Mouse (Mus musculus): ENCODE data around the gene Eif3b. TPM values are rescaled to one million over a fixed set of nuclear protein-coding genes. Genes with fewer than 3 reads are reported as not detected.
"Not testable (repeated sequence)": the region's sequence is repeated elsewhere in the genome, so short reads cannot be mapped to it uniquely, and the experiment has no call there.

Gene Eif3b
- total RNA-seq, 2 experiments from 2014 or later: 162 to 184 TPM

- DNase-seq (ENCODE audit: low spot score in 2 of 2): no peak
These were observed 26.4 kb upstream of the Eif3b start for GRCm38 (mm10) chr5:140392701-140393100.

DNA sequence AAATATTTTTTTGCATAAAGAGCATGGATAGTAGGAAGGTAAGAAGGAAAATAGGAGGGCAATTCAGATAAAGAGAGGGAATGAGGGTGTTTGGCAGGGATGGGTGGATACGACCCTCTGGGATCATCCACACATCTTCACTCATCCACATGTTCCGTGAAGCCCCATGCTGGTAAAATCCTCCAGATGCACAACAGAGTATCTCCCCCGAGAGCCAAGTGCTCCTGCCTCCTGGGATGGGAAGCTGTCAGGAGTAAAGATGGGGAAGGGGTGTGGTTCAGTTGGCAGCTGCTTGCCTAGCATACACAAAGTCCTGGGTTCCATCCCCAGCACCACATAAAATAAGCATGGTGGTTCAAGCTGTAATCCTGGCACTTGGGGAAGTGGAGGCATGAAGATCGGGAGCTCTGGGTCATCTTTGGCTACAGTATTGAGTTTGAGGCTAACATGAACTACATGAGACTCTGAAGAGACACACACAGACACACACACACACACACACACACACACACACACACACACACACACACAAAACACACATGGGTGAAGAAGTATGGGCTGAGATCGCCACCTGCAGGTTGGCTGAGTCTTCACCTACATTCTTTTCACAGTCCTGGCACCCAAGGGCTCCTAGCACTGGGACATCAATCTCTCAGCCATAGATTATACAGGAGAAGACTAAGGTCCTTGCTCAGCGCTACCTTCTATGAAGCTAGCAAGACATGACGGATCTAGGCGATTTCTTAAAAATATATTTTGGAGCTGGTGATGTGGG is 22.8 kb upstream of the Eif3b start:
- DNase-seq (ENCODE audit: low spot score in 2 of 2): peak; percentile 41 to 42

DNA sequence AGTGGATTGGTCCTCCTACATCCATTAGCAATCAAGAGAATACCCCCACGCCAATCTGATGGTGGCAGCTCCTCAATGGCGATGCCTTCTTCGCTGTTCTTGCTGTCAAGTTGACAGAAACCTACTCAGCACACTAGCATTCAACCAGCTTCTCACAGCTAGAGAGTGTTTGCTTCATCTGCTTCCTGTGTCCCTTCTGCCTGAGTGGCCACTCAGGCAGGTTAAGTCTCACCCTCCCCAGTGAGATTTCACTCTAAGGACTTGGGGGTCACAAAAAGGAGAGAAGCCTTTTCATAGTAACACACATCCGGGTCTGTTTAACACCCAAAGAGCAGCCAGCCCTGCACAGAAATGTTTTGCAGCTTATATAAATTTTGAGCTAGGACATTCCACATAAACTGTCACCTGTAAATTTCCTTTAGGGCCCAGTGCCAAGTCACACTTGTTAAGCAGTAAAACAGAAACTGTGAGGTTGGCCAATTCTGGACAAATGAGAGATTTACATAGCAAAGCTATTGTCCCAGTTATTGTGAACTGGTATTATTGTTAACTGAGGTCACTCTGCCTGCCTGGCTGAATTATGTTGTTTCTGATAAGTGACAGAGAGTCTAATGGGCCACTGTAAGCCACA is 16.4 kb upstream of the Eif3b start:
- no peak for DNase-seq (ENCODE audit: low spot score in 2 of 2)

DNA sequence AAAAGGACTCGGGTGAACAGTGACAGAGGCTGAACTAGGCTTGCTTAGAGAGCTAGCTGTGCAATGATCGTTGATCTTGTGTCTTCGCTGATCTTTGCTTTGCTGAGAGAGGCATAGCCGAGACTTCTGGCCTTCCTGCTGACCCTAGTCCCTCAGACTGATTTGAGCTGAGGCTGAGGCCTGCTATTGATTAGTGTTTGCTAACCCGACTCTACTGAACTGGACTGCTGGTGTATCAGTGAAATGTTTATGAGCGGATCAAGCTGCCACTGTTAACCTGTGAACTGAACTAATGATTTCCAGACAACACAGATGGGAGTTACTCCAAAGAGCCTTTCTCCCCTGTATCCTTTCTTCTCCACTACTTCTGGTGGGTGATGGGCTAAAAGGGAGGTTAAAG is 14.0 kb upstream of the Eif3b start:
- no peak for DNase-seq (ENCODE audit: low spot score in 2 of 2)

- no peak for DNase-seq (ENCODE audit: low spot score in 2 of 2)
These were observed 12.5 kb upstream of the Eif3b start for GRCm38 (mm10) chr5:140406666-140407065.

DNA sequence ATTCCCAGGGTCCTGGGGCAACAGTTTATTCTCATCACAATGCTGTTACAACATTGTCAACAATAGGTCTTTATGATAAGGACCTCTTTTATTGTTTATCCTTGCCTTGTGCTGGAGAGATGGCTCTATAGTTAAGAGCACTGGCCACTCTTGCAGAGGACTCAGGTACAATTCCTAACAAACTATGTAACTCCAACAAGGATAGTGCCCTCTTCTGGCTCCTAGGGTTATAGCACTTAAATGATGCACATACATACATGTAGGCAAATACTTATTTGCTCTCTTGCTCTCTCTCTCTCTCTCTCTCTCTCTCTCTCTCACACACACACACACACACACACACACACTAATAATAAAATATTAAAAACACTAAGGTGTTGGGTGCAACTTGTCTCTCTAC is 10.3 kb upstream of the Eif3b start:
- no peak for DNase-seq (ENCODE audit: low spot score in 2 of 2)

GRCm38 (mm10) chr5:140411339-140411738 is 7.8 kb upstream of the Eif3b start:
- peak; percentile 56 to 67 for DNase-seq (ENCODE audit: low spot score in 2 of 2)

- DNase-seq (ENCODE audit: low spot score in 2 of 2): no peak
These were observed 4.5 kb upstream of the Eif3b start for GRCm38 (mm10) chr5:140414647-140415046.

GRCm38 (mm10) chr5:140418106-140418488 is 1.0 kb upstream of the Eif3b start:
- DNase-seq (ENCODE audit: low spot score in 2 of 2): no peak

GRCm38 (mm10) chr5:140419442-140420080 is 433 bp downstream of the Eif3b start:
- no peak for DNase-seq (ENCODE audit: low spot score in 2 of 2)

DNA sequence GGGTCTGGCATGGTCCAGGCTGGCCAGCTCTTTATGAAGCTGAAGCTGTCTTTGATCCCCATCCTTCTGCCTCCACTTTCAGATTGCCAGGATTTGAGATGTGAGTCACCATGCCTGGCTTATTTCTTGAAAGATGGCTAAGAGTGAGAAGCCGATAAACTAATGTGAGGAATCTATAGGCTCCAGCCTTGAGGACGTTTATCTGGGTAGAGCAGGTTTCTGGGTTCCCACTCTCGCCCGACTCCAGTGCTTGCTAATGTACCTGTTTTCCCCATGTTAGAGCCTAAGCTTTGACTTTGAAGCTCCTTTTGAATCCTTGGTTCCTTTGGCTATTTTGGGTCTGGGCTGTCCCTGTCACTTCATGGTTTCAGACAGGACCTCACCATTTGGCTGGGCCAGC is 1.5 kb downstream of the Eif3b start:
- no peak for DNase-seq (ENCODE audit: low spot score in 2 of 2)

- no peak for DNase-seq (ENCODE audit: low spot score in 2 of 2)
These were observed 6.1 kb downstream of the Eif3b start for GRCm38 (mm10) chr5:140425016-140425783.

- not testable (repeated sequence) for DNase-seq (ENCODE audit: low spot score in 2 of 2)
These were observed 20.0 kb downstream of the Eif3b start for GRCm38 (mm10) chr5:140439117-140439516.

- DNase-seq (ENCODE audit: low spot score in 2 of 2): no peak
These were observed 22.3 kb downstream of the Eif3b start for GRCm38 (mm10) chr5:140441406-140441805.

- no peak for DNase-seq (ENCODE audit: low spot score in 2 of 2)
These were observed 24.9 kb downstream of the Eif3b start for GRCm38 (mm10) chr5:140444012-140444411.

DNA sequence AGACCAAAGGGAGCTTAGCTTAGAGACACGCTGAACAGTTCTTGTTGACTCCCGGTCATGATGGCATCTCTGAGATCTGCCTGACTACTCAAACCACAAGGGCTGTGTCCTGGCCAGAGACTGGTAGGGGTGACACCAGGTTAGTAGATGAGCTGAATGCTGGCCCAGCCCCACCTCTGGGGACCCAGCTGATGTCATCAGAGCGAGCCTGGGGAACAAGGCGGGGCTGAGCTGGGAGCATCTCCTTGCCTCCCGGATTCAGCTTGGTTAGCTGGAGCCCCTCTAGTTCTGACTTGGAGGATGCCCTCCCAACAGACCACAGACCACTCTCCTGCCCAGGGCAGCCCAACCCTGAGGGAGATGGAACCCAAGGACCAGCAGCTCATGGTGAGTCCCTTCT is 26.2 kb downstream of the Eif3b start, which contains the start of gene Gm4869:
Gene Gm4869, plus strand, starts transcription at position 301 of the 400 bp plus-strand sequence.
- DNase-seq (ENCODE audit: low spot score in 2 of 2): no peak

DNA sequence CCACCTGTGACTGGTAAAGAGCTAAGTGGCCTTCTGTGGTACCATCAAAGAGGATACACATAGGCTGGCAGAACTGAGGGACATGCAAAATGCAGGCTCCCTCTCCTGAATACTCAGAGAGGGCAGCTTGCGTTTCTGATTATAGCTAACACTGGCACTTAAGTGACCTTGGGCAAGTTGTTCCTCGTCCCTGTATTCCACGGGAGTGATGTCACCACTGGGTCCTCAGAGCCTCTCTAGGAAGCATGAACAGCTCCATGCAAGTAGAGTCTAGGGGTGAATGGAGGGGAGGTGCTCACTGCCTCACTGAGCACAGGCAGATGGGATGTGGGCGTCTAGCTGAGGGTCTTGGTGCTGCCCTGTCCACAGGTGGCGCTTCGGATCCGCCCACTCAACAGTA is 26.9 kb downstream of the Eif3b start:
- DNase-seq (ENCODE audit: low spot score in 2 of 2): no peak

DNA sequence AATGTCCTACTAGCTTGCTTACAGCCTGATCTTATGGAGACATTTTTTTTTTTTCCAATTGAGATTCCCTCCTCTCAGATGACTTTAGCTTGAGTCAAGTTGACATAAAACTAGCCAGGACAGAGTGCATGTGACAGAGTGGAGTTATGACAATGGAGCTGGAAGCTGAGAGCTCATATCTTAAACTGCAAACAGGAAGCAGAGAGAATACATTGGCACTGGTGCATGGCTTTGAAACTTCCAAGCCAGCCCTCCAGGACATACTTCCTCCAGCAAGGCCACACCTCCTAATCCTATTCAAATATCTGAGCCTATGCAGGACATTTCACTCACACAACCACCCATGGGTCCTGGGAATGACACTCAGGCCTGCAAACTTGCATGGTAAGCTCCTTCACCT is 35.4 kb downstream of the Eif3b start:
- no peak for DNase-seq (ENCODE audit: low spot score in 2 of 2)

- no peak for DNase-seq (ENCODE audit: low spot score in 2 of 2)
These were observed 36.3 kb downstream of the Eif3b start for GRCm38 (mm10) chr5:140455466-140455865.

DNA sequence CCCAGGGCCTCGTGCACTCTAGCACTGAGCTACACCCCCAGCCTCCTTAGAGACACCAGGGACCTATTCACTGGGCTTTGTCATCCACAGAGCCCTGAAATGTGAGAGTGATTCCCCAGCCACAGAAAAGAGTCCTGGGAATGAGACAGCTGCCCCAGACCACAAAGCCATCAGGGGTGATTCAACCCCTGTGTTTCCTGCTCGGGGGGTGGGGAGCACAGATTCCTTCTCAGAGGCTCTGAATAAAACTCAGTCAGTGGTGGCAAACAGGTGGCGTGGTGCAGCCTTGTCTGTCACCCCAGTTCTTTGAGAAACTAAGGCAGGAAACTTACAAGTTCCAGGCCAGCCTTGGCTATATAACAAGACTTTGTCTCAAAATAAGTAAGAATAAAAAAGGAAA is 42.3 kb downstream of the Eif3b start:
- no peak for DNase-seq (ENCODE audit: low spot score in 2 of 2)

DNA sequence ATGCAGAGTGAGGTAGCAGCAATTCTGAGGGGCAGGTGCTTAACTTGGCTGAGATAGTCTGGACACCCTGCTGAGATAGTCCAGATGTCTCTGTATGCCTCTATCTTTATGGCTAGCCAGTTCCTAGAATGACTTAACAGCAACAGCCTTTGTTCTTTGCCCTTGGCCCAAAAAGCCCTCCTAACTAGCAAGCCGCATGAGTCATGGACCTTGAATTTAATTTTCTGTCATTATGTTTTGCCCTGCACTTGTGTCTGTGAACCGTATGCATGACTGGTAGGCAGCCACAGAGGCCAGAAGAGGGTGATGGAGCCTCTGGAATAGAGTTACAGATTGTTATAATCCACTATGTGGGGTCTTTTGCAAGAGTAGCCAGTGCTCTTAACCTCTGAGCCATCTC is 44.0 kb downstream of the Eif3b start:
- DNase-seq (ENCODE audit: low spot score in 2 of 2): not testable (repeated sequence)
